Mouse (Mus musculus): ENCODE data around the gene Fam241a.
A peak's percentile ranks its signal among the peaks of the same experiment; 100 is the strongest.

Gene Fam241a

DNA sequence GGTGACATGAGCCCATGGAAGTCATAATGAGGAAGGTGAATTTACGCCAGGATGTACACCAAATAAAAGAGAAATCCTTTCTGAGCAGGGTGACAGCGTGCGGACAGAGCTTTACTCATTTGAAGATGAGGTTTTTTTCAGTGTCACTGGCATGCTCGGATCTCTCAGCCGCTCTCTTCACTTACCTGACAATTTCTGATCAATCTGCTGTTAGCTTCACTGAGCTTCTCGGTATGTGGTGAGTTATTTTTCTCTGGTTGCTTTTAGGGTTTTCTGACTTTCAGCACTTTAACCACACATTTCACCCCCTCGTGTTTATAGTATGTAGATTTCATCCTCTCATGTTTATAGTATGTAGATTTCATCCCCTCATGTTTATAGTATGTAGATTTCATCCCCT, 21.1 kb downstream of the Fam241a start:
- DNase-seq: no peak

- DNase-seq: no peak
Measured at GRCm38 (mm10) chr3:127874254-127874883, 21.8 kb downstream of the Fam241a start.

GRCm38 (mm10) chr3:127871575-127871974, 24.5 kb downstream of the Fam241a start:
- DNase-seq: no peak

DNA sequence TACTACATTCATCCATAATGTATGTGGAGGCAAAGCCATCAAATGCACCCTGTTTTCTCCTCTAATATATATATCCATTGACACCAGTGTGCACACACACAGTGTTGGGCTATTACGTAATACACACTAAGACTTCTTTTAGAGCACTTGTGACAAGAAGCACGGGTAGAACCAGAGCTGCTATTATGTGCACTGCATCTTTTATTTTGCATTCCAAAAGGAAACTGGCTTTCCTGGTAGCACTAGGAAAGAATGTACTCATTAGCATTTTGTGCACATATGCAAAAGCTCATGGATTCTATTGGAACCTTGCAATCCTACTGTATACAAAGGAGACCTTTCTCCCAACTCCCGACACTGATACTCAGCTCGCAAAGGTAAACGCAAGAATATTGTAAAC, 27.2 kb downstream of the Fam241a start:
- no peak for DNase-seq

DNA sequence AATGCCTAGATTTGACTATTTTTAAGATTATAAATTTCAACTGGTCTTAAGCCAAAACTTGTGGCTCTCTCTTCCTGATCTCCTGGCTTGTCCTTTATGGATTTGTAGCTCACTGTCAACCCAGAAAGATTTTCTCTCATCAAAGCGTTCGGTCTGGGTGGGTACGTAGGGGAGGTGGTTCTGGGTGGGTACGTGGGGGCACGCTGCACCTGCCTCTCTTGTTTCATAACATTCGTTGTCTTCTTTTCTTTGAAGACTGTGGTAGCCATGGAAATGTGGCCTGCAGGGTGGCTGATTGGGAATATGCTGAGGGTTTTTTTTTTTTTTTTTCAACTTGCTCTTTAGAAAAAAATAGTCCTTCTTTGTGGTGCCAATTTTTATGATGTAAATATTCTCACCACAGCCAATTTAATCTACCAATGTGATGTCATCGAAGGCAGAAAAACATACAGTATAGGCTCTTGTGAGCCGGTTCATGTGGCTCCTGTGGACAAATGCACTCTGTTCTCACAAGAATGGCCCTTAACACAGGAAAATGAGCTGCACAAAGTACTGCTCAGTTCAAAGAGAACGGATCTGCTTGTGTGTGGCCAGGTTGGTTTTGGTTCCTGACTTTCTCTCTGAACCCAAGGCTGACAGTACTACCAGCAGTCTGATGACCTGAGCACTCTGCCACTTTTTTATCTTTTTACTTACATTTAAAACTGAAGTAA, 27.9 kb downstream of the Fam241a start:
- DNase-seq: no peak

GRCm38 (mm10) chr3:127864242-127864641, 31.9 kb downstream of the Fam241a start:
- DNase-seq: no peak

DNA sequence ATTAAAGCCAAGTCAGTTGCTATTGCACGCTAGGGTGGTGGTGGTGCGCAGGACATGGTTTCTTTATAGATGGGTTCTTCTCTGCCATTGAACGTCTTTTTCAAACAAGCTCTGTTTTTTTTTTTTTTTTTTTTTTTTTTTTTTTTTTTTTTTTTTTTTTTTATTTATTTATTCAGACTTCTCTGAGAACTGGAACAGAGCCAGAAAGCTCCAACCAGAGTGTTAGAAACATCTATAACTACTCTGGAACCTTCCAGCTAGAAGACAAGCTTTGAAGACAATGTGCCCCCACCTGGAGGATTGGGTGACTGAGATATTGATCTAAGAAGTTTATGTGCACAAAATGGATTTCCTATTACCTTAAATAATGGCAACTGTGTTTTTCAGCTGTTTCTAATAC, 32.6 kb downstream of the Fam241a start:
- DNase-seq: no peak

- DNase-seq: no peak
Measured at GRCm38 (mm10) chr3:127862479-127862878, 33.6 kb downstream of the Fam241a start.

DNA sequence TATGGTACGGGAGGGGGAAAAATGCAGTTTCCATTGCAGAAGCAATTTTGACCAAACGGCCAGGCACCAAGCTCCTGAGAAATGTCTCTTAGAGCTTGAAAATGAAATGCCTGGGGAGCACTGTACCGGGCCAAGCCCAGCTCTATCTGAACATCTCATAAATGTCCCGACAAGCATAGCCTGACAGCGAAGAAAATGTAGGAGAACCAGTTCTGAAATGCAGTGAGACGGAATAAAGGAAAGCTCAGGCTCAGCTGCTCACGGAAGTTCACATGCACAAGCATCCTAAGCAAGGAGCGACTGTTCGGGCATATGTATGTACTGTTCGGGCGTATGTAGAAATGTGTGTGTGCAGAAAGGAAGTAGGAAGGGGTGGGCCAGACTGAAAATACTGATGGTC, 34.8 kb downstream of the Fam241a start:
- no peak for DNase-seq

- DNase-seq: peak; percentile 72 to 88
Measured at GRCm38 (mm10) chr3:127853431-127854206, 42.5 kb downstream of the Fam241a start.

GRCm38 (mm10) chr3:127852722-127853121, 43.4 kb downstream of the Fam241a start:
- DNase-seq: no peak

DNA sequence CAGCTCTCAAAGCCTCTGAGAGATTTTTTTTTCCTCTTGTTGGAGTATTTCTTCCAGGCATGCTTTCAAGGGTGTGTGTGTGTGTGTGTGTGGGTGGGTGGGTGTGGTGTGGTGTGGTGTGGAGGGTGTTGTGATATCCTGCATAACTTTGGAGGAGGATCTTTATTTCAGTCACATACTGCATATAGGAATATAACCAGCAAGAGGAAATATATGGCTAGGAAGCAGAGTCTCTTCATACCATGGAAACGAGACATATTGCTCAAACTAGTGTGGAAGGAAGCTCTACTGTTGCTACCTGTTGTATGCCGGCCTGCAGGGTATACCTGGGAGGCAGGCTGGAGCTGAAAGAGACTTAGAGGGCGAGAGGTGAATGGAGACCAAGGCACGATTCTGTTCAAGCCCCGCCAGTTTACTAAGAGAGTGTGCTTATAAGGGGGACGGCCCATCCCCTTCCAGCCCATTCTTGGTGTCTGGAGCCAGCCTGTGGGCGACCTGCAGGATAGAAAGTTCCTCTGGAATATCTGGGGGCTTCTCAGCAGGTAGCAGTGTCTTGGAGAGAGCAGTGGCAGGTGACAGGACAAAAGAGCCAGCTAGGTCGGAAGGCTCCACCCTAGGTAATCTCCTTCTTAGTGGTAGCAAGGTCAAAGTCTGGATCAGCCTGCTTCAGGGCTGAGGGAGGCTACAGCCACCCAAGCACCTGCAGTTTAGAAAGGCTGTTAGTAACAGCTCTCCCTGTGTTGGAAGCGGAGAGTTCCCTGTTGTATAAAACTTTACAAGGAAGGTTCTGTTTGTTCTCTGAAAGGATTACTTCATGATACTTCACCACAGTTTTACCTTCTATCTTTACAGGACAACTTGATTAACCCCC, 45.1 kb downstream of the Fam241a start:
- no peak for DNase-seq

DNA sequence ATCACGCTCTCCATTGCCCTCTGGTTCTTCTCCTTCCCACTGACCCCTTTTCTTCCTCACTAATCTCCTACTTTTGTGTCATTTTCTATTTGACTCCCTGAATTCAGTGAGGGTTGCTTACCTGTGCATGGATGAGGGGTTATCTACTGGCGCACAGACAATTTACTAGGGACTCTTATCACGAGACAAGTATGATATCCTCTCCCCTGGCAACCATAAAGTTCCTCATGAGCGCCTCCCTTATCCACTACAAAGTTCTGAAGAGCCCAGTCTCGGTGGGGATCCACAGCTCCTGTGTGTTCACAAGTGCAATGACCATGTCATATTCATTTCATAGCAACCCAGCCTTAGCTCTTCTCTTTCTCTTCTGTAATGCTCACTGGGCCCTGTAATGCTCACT, 46.2 kb downstream of the Fam241a start:
- no peak for DNase-seq

DNA sequence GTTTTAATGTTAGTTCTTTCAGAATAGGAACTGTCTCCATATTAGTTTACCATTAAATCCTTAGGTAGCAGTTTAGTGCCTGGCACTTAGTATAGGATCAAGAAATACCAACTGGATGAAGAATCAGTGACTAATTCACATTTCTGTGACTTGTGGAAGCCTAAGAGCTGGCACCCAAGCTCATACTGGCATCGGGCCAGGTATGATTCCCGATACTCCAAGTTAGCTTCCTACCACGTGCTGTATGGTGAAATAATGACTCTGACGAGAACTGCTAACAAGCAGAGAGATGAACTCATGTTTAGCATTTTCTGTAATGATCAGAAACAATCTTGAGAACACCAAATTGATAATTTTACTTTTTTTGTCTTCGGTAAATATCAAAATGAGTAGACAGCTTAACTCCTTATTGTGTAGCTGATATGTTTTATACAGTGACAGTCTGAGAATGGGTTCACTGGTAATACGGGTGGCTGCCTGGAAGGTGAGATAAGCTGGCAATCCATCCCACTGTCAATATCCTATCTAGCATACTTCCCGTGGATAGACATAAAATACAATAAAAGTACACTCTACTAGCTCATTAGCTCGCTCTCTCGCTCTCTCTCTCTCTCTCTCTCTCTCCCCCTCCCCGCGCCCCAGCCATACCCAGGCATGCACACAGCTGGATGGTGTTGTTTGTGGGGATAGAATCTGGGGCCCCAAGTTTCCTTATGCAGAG, 47.9 kb downstream of the Fam241a start:
- peak in 1 of 2 experiments; percentile 36 for DNase-seq

- DNase-seq: no peak
Measured at GRCm38 (mm10) chr3:127843941-127844327, 52.2 kb downstream of the Fam241a start.

GRCm38 (mm10) chr3:127843324-127843940, 52.7 kb downstream of the Fam241a start:
- no peak for DNase-seq

DNA sequence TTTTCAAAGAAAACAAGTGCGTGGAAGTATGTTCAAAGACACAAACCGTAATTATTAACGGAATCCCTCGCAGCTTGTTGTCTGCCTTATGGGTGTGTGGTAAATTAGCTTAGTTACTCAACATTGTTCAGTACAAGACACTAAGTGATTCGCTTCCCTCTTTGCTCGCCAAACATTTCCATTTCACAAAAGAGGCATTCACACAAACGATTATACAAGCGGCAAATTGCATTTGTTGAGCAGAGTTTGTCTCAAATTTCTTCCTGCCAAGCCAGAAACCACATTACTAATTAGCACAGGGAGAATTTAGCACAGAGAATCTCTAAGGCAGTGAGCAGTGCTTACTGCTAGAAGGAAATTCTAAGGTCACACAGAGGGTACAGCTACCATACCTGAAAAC, 54.2 kb downstream of the Fam241a start:
- no peak for DNase-seq

DNA sequence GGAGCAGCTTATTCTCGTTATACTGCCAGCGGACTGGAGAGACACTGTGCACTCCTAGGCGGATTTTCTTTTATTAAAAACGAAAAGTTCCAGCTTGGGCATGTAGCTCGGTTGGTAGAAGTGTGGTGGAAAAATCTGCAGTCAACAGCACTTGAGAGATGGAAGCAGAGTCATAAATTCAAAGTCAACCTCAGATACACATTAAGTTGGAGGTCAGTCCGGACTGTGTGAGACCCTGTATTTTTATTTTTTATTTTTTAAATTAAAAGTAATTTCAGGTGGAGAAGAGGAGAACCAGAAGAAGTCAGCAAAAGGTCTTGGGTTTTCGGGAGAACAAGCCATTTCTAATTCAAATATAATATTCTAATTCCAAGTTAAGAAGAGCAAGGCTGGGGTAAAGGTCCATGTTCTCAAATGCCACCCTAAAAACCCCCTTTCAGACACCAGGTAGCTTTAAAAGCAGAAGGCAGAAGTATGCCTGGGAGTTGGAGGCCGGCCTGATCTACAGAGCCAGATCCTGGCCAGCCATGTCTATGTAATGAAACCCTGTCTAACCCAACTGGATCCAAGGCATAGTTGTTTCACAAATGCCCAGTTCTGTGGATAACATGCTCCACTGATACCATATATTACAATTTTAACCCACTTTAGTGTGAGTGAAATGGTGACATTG, 58.0 kb downstream of the Fam241a start:
- DNase-seq: no peak

GRCm38 (mm10) chr3:127837154-127837865, 58.8 kb downstream of the Fam241a start, which contains the start of gene Ap1ar:
TSS of gene Ap1ar (minus strand) at chr3:127837523.
- peak; percentile 95 to 97 for DNase-seq

GRCm38 (mm10) chr3:127836798-127837153, 59.3 kb downstream of the Fam241a start:
- DNase-seq: no peak
